Mouse (Mus musculus): Measurements from ENCODE around the gene Rnf141. TPM values are rescaled to one million over a fixed set of nuclear protein-coding genes. Genes with fewer than 3 reads are reported as not detected.

Gene Rnf141
- 172 and 182 TPM in 2 replicates for polyA plus RNA-seq (2021; fragmentation: Nextera tagmentation)
- long read RNA-seq, experiment 1, full-length matches to known transcripts: 158 of 271 reads
- long read RNA-seq, experiment 1, partial matches to known transcripts: 12 of 271 reads
- long read RNA-seq, experiment 1, other reads (novel, unspliced or antisense): 101 of 271 reads
- long read RNA-seq, experiment 2, full-length matches to known transcripts: 8 of 26 reads
- long read RNA-seq, experiment 2, partial matches to known transcripts: 0 of 26 reads
- long read RNA-seq, experiment 2, other reads (novel, unspliced or antisense): 18 of 26 reads

GRCm38 (mm10) chr7:110843916-110844874, at the start of gene Rnf141:
Rnf141 (minus strand) TSS chr7:110844457.

DNA sequence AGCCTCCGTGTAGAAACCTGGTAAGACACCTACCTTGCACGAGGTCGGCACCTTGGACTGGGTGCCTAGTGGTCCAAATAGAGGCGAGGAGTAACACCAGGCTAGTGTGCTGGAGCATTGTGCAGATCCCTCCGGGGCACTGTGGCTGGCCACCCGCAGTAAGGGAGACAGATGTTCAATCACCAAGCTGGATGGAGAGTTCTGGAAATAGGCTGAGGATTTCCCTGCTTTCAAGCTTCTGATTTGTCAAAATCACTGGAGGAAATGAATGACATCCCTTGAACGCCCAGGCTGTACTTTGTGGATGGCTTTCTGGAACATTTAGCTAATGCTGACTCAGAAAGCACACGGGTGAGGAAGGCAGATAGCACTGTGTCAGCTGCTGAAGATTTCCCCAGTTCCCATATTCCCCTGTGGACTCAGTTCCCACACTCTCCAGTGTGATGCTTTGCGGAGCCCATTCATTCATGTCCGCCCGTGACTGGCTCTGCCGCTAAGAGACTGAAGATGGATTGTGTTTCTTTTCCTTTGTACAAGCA, 18.6 kb upstream of the Rnf141 start, which contains the start of gene Lyve1:
Lyve1 (minus strand) TSS at position 489 of the 539 bp plus-strand sequence.

GRCm38 (mm10) chr7:110768001-110768400, 76.3 kb downstream of the Rnf141 start, which contains the start of gene Ampd3:
Ampd3 (plus strand) TSS chr7:110768206.

Other genes with a start within 250 kb of the Rnf141 start
- gene Sbf2, start 229.5 kb downstream of the Rnf141 start, polyA plus RNA-seq (2021; fragmentation: Nextera tagmentation): 3.1 and 10.2 TPM in 2 replicates
- 3.9 and 5.2 TPM in 2 replicates for gene Adm, start 216.8 kb downstream of the Rnf141 start, polyA plus RNA-seq (2021; fragmentation: Nextera tagmentation)
- gene Ampd3, start 76.3 kb downstream of the Rnf141 start, polyA plus RNA-seq (2021; fragmentation: Nextera tagmentation): 8.5 and 8.8 TPM in 2 replicates
- gene Lyve1, start 18.8 kb upstream of the Rnf141 start, polyA plus RNA-seq (2021; fragmentation: Nextera tagmentation): 0.17 and 0.75 TPM in 2 replicates
- 0.56 and 0.70 TPM in 2 replicates for gene Mrvi1, start 138.0 kb upstream of the Rnf141 start, polyA plus RNA-seq (2021; fragmentation: Nextera tagmentation)
- gene Ctr9, start 184.5 kb upstream of the Rnf141 start, polyA plus RNA-seq (2021; fragmentation: Nextera tagmentation): 19.0 and 27.6 TPM in 2 replicates
- 82.7 and 96.8 TPM in 2 replicates for gene Eif4g2, start 238.6 kb upstream of the Rnf141 start, polyA plus RNA-seq (2021; fragmentation: Nextera tagmentation)